Mouse (Mus musculus) embryonic fibroblast, embryonic 13.5 days (primary cell): ENCODE data around the gene Chpf. TPM values are rescaled to one million over a fixed set of nuclear protein-coding genes. Genes with fewer than 3 reads are reported as not detected.

Source experiments
- H3K27ac ChIP-seq: 2 replicates; pipeline ENCODE4 v1.5.1; 2012; ENCODE audit warnings: low read length, control low read depth, inconsistent platforms; ENCODE audit not compliant: insufficient read depth
- H3K4me1 ChIP-seq: 2 replicates; pipeline ENCODE4 v1.6.1; 2011; ENCODE audit warnings: low read length; ENCODE audit not compliant: control insufficient read depth, insufficient read depth
- H3K4me3 ChIP-seq: 2 replicates; pipeline ENCODE4 v1.5.1; 2011; ENCODE audit warnings: mild to moderate bottlenecking, control low read depth, low read length; ENCODE audit not compliant: insufficient read depth
- CTCF ChIP-seq: IDR thresholded peaks from 2 replicates; pipeline ENCODE4 v1.5.1; 2011; ENCODE audit warnings: mild to moderate bottlenecking, control low read depth, low read length, moderate library complexity, borderline replicate concordance; ENCODE audit not compliant: insufficient read depth
- POLR2A ChIP-seq: IDR thresholded peaks from 2 replicates; pipeline ENCODE4 v1.6.1; 2011; ENCODE audit warnings: low read depth, mild to moderate bottlenecking, control low read depth, low read length, moderate library complexity
- polyA plus RNA-seq: library from polyadenylated mRNA; stranded (reverse); fragments of >200 nt; gene quantifications from 2 replicates; pipeline ENCODE4 v1.2.4, GENCODE M21; 2011; ENCODE audit warnings: low read depth; ENCODE audit not compliant: missing spikeins, insufficient read length

The Chpf gene
- polyA plus RNA-seq, 1 experiment = 68.1 TPM

- TF ChIP-seq POLR2A (no peak), CTCF (no peak)
- Histone ChIP-seq H3K4me3 (no peak overlapping the region), H3K4me1 (no peaks in the 10 kb centered on the region), H3K27ac (no peak overlapping the region)
These were observed 31.0 kb upstream of the Chpf start for GRCm38 (mm10) chr1:75510154-75510553.

- no peak overlapping the region for H3K4me3 ChIP-seq
These were observed 30.5 kb upstream of the Chpf start for GRCm38 (mm10) chr1:75509586-75509985.

GRCm38 (mm10) chr1:75507006-75507405 lies 27.9 kb upstream of the Chpf start, which contains the start of gene Inha:
Gene Inha (plus strand): TSS chr1:75507077.
- no peak for TF ChIP-seq CTCF
- no peak for TF ChIP-seq POLR2A
- H3K27ac ChIP-seq = peak within 1 kb of the TSS; percentile 47
- H3K4me1 ChIP-seq = no peaks in the 10 kb centered on the region
- peak within 1 kb of the TSS; percentile 51 for H3K4me3 ChIP-seq

More at GRCm38 (mm10) chr1:75509586-75509985, 30.5 kb upstream of the Chpf start:
- no peaks in the 10 kb centered on the region for H3K4me1 ChIP-seq
- no peak overlapping the region for H3K27ac ChIP-seq
- TF ChIP-seq CTCF (no peak), POLR2A (no peak)

- no peak for TF ChIP-seq CTCF
- TF ChIP-seq POLR2A = peak; percentile 67
- Histone ChIP-seq H3K4me3 (peak within 1 kb of the TSS; percentile 51), H3K27ac (peak within 1 kb of the TSS; percentile 47), H3K4me1 (no peaks in the 10 kb centered on the region)
These were observed 27.1 kb upstream of the Chpf start, which contains the start of gene Obsl1 for GRCm38 (mm10) chr1:75505956-75506831. Gene Obsl1 (minus strand): TSS chr1:75506452.

- H3K27ac ChIP-seq = peak overlapping the region; percentile 47
- no peaks in the 10 kb centered on the region for H3K4me1 ChIP-seq
- peak overlapping the region; percentile 51 for H3K4me3 ChIP-seq
- TF ChIP-seq POLR2A (peak; percentile 73), CTCF (no peak)
These were observed 26.2 kb upstream of the Chpf start for GRCm38 (mm10) chr1:75505159-75505955.

GRCm38 (mm10) chr1:75504256-75505045 lies 25.3 kb upstream of the Chpf start:
- Histone ChIP-seq H3K27ac (no peak overlapping the region), H3K4me1 (no peaks in the 10 kb centered on the region), H3K4me3 (peak overlapping the region; percentile 51)
- TF ChIP-seq CTCF (no peak), POLR2A (peak; percentile 25; the same call in 1 of the 2 replicates)

- TF ChIP-seq POLR2A (no peak), CTCF (no peak)
- Histone ChIP-seq H3K4me1 (no peaks in the 10 kb centered on the region), H3K4me3 (no peak overlapping the region), H3K27ac (no peak overlapping the region)
These were observed 24.5 kb upstream of the Chpf start for GRCm38 (mm10) chr1:75503651-75503980.

- no peaks in the 10 kb centered on the region for H3K4me1 ChIP-seq
- no peak overlapping the region for H3K4me3 ChIP-seq
- TF ChIP-seq POLR2A = no peak
- no peak for TF ChIP-seq CTCF
These were observed 24.0 kb upstream of the Chpf start for GRCm38 (mm10) chr1:75502945-75503650.

GRCm38 (mm10) chr1:75501905-75502304 lies 22.8 kb upstream of the Chpf start:
- TF ChIP-seq POLR2A (no peak), CTCF (no peak)
- Histone ChIP-seq H3K4me3 (no peak overlapping the region), H3K4me1 (no peaks in the 10 kb centered on the region), H3K27ac (no peak overlapping the region)

More at GRCm38 (mm10) chr1:75502945-75503650, 24.0 kb upstream of the Chpf start:
- H3K27ac ChIP-seq = no peak overlapping the region
